Mouse (Mus musculus): ENCODE data around the gene Olfr830.
"Not testable (repeated sequence)": the region's sequence is repeated elsewhere in the genome, so short reads cannot be mapped to it uniquely, and the experiment has no call there.

The Olfr830 gene

DNA sequence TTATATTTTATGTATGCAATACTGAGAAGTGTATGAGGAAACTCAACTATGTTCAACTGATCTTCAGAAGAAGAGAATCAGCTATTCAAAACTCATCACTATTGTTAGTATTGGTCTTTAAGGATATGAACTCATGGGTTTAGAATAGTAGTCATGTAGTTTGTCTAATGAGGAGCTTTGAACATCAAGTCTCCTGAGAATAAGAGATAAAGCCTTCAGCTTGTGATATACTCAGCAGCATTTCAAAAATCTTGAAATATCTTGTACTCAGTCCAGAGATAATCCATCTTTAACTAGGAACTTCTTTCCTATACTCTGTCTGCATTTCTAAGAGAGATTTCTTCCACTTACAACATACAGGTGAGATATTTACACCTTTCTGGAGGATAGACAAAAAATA lies at the start of gene Olfr830:
Gene Olfr830 (plus strand): TSS at position 301 of the 400 bp plus-strand sequence.
- no peaks in the 10 kb centered on the region for H3K27me3 ChIP-seq (ENCODE audit: insufficient read depth, low read length)

DNA sequence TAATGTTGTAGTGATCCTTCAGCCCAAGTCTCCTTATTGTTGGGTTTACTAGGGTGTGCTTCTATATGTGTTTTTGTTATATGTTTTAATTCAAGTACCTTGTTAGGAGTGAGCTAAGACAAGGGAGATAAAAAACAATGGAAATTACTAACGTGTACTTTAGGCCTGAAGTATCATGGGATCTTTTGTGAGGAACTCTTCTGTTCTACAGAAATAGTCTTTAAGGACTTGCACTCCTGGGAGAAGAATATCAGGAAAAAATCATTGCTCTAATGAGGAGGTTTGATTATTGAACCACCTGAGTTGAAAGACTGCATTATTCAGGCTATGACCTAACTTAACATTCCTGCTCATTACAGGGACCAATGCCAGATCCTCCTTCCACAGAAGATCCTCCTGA lies 19.9 kb upstream of the Olfr830 start, which contains the start of gene Olfr829:
Gene Olfr829 (plus strand): TSS at position 301 of the 400 bp plus-strand sequence.
- H3K27me3 ChIP-seq (ENCODE audit: insufficient read depth, low read length): no peaks in the 10 kb centered on the region
- H3K36me3 ChIP-seq (ENCODE audit: insufficient read depth, low read length): no peaks in the 10 kb centered on the region
- H3K4me3 ChIP-seq (replicated peaks; ENCODE audit: low read length): no peak within 1 kb of the TSS
- H3K9me3 ChIP-seq (ENCODE audit: low read length): no peaks in the 10 kb centered on the region; the same call in 1 of the 2 replicates
- H3K4me1 ChIP-seq (replicated peaks; ENCODE audit: low read depth, low read length): no peaks in the 10 kb centered on the region
- TF ChIP-seq NANOG (IDR thresholded peaks at IDR 0.05; ENCODE audit: borderline replicate concordance, low read length) (no peak), CTCF (conservative IDR thresholded peaks at IDR 0.05; ENCODE audit: low read length) (no peak), POU5F1 (IDR thresholded peaks at IDR 0.05; ENCODE audit: borderline replicate concordance, low read length) (no peak)

More for the DNA sequence above, at the start of gene Olfr830:
- TF ChIP-seq POU5F1 (IDR thresholded peaks at IDR 0.05; ENCODE audit: borderline replicate concordance, low read length) (no peak), CTCF (conservative IDR thresholded peaks at IDR 0.05; ENCODE audit: low read length) (no peak), NANOG (IDR thresholded peaks at IDR 0.05; ENCODE audit: borderline replicate concordance, low read length) (no peak)
- H3K36me3 ChIP-seq (ENCODE audit: insufficient read depth, low read length): no peaks in the 10 kb centered on the region
- no peaks in the 10 kb centered on the region for H3K9me3 ChIP-seq (ENCODE audit: low read length)
- H3K4me3 ChIP-seq (replicated peaks; ENCODE audit: low read length): no peak within 1 kb of the TSS
- no peaks in the 10 kb centered on the region for H3K4me1 ChIP-seq (replicated peaks; ENCODE audit: low read depth, low read length)

DNA sequence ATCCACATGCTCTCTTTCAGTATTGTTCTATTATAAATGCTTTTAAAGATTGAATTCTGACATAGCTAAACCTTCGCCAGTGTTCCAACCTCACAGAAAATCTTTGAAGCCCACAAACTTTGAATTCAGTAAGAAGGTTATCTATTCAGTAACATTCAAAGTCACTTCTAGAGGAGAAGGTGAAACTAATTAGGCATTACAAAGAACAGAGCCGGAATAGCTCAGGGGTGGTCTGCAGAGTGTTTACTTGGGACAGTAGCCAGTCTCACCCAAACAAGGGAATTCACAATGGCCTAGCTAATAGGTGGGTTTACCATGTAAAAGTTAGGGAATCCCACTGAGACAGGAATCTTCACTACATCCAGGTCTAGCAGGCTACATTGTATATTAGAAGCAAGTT lies 33.2 kb downstream of the Olfr830 start:
- H3K9me3 ChIP-seq (ENCODE audit: low read length): peaks cover 66% of the 10 kb centered on the region
- not testable (repeated sequence) for H3K27me3 ChIP-seq (ENCODE audit: insufficient read depth, low read length); H3K4me1 ChIP-seq (replicated peaks; ENCODE audit: low read depth, low read length); H3K36me3 ChIP-seq (ENCODE audit: insufficient read depth, low read length); H3K4me3 ChIP-seq (replicated peaks; ENCODE audit: low read length)
- TF ChIP-seq NANOG (IDR thresholded peaks at IDR 0.05; ENCODE audit: borderline replicate concordance, low read length): peak; percentile 51; the same call in 1 of the 2 replicates

DNA sequence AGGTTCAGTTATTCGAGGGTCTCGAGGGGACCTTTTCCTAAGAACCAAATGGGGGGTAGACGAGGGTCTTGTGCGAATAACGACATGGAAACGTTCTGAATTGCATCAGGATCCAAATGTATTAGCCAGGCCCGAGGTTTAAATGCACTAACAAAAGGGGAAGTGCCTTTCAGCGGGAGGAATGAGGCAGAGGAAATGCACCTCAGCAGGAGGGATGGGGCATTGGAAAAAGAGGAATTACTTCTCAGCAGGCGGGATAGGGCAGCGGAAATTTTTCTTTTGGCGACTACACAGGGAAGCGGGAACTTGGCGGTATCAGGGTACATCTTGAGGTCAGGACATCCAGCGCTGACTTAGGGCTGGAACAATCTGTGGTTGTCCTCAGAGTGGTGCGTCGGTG lies 53.4 kb downstream of the Olfr830 start:
- H3K36me3 ChIP-seq (ENCODE audit: insufficient read depth, low read length); H3K4me3 ChIP-seq (replicated peaks; ENCODE audit: low read length); H3K4me1 ChIP-seq (replicated peaks; ENCODE audit: low read depth, low read length); H3K27me3 ChIP-seq (ENCODE audit: insufficient read depth, low read length): not testable (repeated sequence)
- peaks cover 57% of the 10 kb centered on the region for H3K9me3 ChIP-seq (ENCODE audit: low read length)
